Mouse (Mus musculus) adrenal gland, adult 8-10 months (tissue): ENCODE data around the gene Pde4d. TPM values are rescaled to one million over a fixed set of nuclear protein-coding genes. Genes with fewer than 3 reads are reported as not detected.

ENCODE experiments used
- DNase-seq: peaks from one replicate; pipeline ENCODE4 v3.0.0; 2022
- total RNA-seq, 4 experiments: library from RNA; stranded (reverse); gene quantifications; 2 replicates each; pipeline ENCODE4 v1.2.4; 2022

Pde4d gene
- total RNA-seq, 4 experiments from 2014 or later: 10.8 to 13.3 (median 12.0) TPM

GRCm38 (mm10) chr13:108490872-108491271 is 41.1 kb downstream of the Pde4d start:
- no peak for DNase-seq

DNA sequence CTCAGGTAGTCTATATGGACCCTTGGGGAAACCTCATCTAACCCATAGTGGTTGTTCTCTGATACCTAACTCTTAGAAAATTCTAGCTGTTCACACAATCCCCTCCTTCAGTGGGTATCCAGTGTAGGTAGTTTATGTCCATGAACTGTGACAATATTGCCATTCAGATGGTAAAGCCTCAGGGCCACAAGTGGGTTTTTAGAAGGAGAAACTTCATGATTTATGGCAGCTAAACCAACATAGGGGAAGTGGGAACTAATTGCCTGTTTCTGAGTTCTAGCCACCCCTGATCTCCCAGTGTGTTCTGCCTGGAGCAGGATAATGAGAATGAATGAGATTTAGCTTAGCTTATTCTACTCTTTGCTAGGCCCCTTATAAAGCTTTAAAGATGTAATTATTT is 43.1 kb downstream of the Pde4d start:
- DNase-seq: no peak

DNA sequence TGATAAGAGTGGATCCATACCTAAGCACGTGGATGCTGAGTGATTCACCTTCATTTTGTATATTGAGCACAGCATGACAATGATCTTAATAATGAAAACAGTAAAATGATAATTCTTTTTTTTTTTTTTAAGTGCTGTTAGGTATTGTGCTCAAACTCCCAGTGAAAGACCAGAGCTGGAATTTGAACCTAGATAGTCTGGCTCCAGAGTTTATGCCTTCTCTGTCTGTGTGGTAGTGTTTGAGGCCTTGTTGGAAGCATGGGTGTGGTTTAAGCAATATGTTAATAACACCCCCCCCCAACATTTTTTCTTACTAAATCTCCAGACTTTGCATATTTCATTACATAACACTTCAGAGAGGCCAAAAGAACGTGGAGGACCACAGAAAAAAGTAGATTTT is 44.6 kb downstream of the Pde4d start:
- DNase-seq: no peak

GRCm38 (mm10) chr13:108497768-108498167 is 48.0 kb downstream of the Pde4d start:
- no peak for DNase-seq

- no peak for DNase-seq
Measured at GRCm38 (mm10) chr13:108498247-108498743, 48.5 kb downstream of the Pde4d start.

- no peak for DNase-seq
Measured at GRCm38 (mm10) chr13:108498773-108499313, 49.1 kb downstream of the Pde4d start.

GRCm38 (mm10) chr13:108501386-108501785 is 51.6 kb downstream of the Pde4d start:
- DNase-seq: no peak

DNA sequence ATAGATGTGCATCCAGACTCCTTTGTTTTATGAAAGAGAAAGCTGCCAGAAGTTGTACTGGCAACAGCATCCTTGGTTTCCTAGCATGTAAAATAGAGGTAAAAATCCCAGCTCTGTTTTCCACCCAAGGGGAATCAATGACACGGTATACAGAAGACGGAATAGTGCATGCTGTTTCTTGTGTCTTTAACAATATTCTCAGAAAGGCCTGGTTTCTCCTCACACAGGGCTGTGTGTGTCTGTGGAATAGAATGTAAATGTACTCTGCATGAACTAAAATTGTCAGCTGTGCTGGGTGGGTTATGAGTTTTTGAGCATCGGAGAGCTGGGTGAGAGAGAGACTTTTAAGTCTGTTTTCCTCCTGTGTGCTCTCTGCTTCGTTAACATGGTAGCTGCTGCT is 74.8 kb downstream of the Pde4d start:
- DNase-seq: no peak

- DNase-seq: no peak
Measured at GRCm38 (mm10) chr13:108524969-108525368, 75.2 kb downstream of the Pde4d start.

- DNase-seq: no peak
Measured at GRCm38 (mm10) chr13:108526258-108527007, 76.7 kb downstream of the Pde4d start.

GRCm38 (mm10) chr13:108527090-108527770 is 77.5 kb downstream of the Pde4d start:
- DNase-seq: no peak

GRCm38 (mm10) chr13:108528343-108528742 is 78.6 kb downstream of the Pde4d start:
- DNase-seq: no peak

GRCm38 (mm10) chr13:108532875-108533274 is 83.1 kb downstream of the Pde4d start:
- DNase-seq: no peak

DNA sequence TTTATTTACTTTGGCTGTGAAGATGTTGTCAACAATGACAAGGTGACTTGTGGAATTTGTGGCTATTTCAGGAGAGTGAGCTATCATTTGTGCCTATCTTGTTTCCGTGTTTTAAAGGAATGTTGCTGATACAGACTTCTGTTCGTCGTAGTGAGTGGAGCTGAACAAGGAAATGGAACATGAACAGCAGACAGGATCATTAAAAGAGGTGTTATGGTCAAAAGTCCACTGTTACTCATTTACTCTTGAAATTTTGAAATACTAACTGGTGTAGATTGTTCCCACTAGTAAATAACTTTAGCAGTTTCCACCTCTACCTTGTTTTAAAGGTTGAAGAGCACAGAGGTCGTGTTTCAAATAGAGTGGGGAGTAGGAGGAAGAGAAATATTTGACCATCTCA is 86.7 kb downstream of the Pde4d start:
- DNase-seq: no peak

GRCm38 (mm10) chr13:108536951-108537350 is 87.2 kb downstream of the Pde4d start:
- no peak for DNase-seq

DNA sequence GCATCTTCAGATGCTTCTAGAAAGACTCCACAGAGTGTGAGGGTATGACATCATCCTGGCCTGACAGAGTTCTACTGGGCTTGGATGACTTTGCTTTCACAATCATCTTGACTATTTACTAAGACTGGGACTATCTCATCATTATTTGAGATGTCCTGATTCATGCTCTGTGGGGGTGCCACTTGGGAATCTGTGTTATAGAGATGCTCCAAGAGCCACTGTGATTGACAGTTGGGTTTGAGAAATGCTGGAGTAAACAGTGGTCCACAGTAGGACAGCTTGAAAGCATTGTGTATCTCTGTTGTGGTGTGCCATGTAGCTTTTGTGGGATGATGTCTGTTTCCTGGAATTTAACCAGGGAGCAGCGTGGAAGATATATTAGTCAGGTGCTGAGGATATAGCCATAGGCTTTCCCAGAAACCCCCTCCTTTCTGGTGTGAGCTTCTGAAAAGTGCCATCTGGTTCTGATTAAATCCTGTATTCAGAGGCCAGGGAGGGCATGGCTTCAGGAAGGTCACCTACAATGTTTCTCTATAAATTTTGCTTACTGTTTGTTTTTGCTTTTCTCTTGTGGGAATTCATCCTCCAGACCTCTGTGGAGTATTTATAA is 89.1 kb downstream of the Pde4d start:
- no peak for DNase-seq

DNA sequence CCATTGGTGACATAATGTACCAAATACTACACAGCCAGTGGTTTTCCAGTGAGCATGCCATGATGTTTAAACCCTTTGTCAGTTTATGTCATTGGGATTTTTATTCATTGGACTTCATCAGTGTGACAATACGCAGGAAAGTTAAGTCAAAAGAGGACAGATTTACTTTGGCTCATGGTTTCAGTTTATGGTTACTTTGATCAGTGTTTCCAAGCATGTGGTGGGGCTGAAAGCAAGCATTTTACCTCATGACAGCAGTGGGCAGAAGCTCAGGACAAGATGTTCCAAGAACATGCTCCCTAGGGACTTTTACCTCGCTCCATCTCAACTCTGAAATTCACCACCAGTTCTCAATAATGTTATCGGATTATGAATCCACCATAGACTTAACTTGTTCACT is 91.7 kb downstream of the Pde4d start:
- no peak for DNase-seq

DNA sequence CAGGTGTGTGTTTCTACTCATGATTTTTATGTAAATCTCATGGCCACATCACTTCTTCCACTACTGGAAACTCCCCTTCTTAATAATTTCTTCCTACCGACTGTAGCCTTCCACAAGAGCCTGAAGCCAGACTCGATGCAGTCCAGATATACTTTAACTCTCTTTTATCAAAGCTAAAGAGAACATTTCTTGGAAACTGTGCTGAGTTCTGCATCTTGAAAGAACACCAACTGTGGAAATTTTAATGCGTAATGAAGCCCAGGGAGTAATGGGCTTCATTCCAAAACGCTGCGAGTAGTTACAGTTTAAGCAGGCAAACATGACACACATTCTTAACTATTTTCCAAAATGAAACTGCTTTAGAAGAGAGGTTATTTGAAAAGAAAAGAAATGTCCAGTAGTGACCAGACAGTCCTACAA is 92.6 kb downstream of the Pde4d start:
- DNase-seq: no peak

DNA sequence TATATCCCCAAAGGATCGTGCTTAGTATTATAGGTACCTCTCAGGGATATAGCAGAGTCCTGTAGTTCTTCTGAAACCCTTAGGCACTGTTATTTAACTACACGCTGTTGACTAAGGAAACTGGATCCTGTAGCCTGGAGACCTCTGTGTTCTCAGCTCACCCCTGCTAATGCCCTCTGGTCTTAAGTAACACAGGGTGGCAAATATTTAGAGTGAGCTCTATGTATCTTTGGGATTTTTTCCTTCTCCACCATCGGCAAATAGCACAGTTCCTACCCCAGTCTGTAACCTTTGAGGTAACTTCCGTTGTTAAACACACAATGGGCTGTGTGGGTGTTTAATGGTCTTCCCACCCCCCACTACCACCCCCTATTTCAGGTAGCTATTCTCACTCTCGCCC is 102.5 kb downstream of the Pde4d start:
- DNase-seq: no peak

- DNase-seq: no peak
Measured at GRCm38 (mm10) chr13:108552995-108553394, 103.2 kb downstream of the Pde4d start.

- DNase-seq: no peak
Measured at GRCm38 (mm10) chr13:108554901-108555300, 105.2 kb downstream of the Pde4d start.

GRCm38 (mm10) chr13:108596938-108597337 is 147.2 kb downstream of the Pde4d start:
- no peak for DNase-seq

GRCm38 (mm10) chr13:108598673-108599072 is 148.9 kb downstream of the Pde4d start:
- no peak for DNase-seq
